ENCODE assay signal across 14 mouse cellular contexts in genomic region chr4:140390684-140391234, GRCm38 (mm10).
DNase-seq lines count a peak whose midpoint lies in the region; ATAC-seq lines count a peak whose summit lies in the region.
"Had no signal": no experiment of that assay in that cellular context is flagged by ENCODE, and none has a peak within 500 bp of the region (broad histone marks: within the 10 kb centered on the region; RNA-seq: fewer than 3 reads in every experiment).

No protein-coding gene starts in this region.

- no peak overlapping the region for H3K27ac ChIP-seq in kidney, embryonic 15.5 days
- no peak overlapping the region for H3K27ac ChIP-seq in intestine, embryonic 16.5 days (ENCODE audit: low read length)
- H3K27ac ChIP-seq in forebrain, embryonic 13.5 days = no peak overlapping the region
- H3K27ac ChIP-seq: hindbrain, embryonic 15.5 days; liver, embryonic 13.5 days had no signal

- H3K36me3 ChIP-seq in kidney, embryonic 15.5 days = no peaks in the 10 kb centered on the region
- H3K36me3 ChIP-seq in intestine, embryonic 16.5 days (ENCODE audit: control insufficient read depth, insufficient read depth, low read length) = no peaks in the 10 kb centered on the region
- no peaks in the 10 kb centered on the region for H3K36me3 ChIP-seq in forebrain, embryonic 13.5 days (ENCODE audit: poor library complexity, severe bottlenecking)
- H3K36me3 ChIP-seq: hindbrain, embryonic 15.5 days; liver, embryonic 13.5 days had no signal

- H3K4me2 ChIP-seq in kidney, embryonic 15.5 days = no peak overlapping the region
- H3K4me2 ChIP-seq in intestine, embryonic 16.5 days (ENCODE audit: low read depth, low read length) = no peak overlapping the region
- no peak overlapping the region for H3K4me2 ChIP-seq in forebrain, embryonic 13.5 days
- H3K4me2 ChIP-seq: hindbrain, embryonic 15.5 days; liver, embryonic 13.5 days had no signal

- no peaks in the 10 kb centered on the region for H3K9me3 ChIP-seq in kidney, embryonic 15.5 days (replicated peaks)
- H3K9me3 ChIP-seq in intestine, embryonic 16.5 days (ENCODE audit: control insufficient read depth, low read length) = no peaks in the 10 kb centered on the region
- H3K9me3 ChIP-seq in forebrain, embryonic 13.5 days (replicated peaks) = no peaks in the 10 kb centered on the region
- H3K9me3 ChIP-seq: hindbrain, embryonic 15.5 days; liver, embryonic 13.5 days had no signal

- peak; percentile 23 for DNase-seq in kidney, adult 18-20 months
- peak; percentile 6 for DNase-seq in adipocyte (ENCODE audit: low spot score)
- peak; percentile 73 for DNase-seq in lung, postnatal 36 days
- no peak for DNase-seq in cerebellum, adult 11-12 months
- DNase-seq: cerebellum, adult 9-10 months; heart, postnatal 14 days; liver, embryonic 13.5 days had no signal

- no peak overlapping the region for H3K4me3 ChIP-seq in kidney, embryonic 15.5 days (replicated peaks)
- no peak overlapping the region for H3K4me3 ChIP-seq in intestine, embryonic 16.5 days (ENCODE audit: low read length)
- no peak overlapping the region for H3K4me3 ChIP-seq in forebrain, embryonic 13.5 days
- H3K4me3 ChIP-seq: hindbrain, embryonic 15.5 days; liver, embryonic 13.5 days; megakaryocyte, embryonic 14.5 days had no signal

- ATAC-seq in kidney, embryonic 15.5 days (replicated peaks; ENCODE audit: low FRiP score) = no peak
- peak; percentile 71 for ATAC-seq in intestine, embryonic 16.5 days
- ATAC-seq in forebrain, embryonic 13.5 days = no peak
- ATAC-seq: CD4-positive, CD25-positive, alpha-beta regulatory T cell, adult 4 months; forebrain, embryonic 16.5 days had no signal

- H3K9ac ChIP-seq in kidney, embryonic 15.5 days = no peak overlapping the region
- H3K9ac ChIP-seq in intestine, embryonic 16.5 days (ENCODE audit: low read depth, low read length) = no peak overlapping the region
- no peak overlapping the region for H3K9ac ChIP-seq in forebrain, embryonic 13.5 days
- H3K9ac ChIP-seq: hindbrain, embryonic 15.5 days; liver, embryonic 13.5 days had no signal

- H3K4me1 ChIP-seq in kidney, embryonic 15.5 days = no peaks in the 10 kb centered on the region
- H3K4me1 ChIP-seq in intestine, embryonic 16.5 days (ENCODE audit: control insufficient read depth, insufficient read depth, low read length) = no peaks in the 10 kb centered on the region
- 0 out of 2 replicates have a peak, but pooled peaks cover 6% of the 10 kb centered on the region for H3K4me1 ChIP-seq in forebrain, embryonic 13.5 days
- H3K4me1 ChIP-seq: liver, embryonic 13.5 days; megakaryocyte, embryonic 14.5 days had no signal

- H3K27me3 ChIP-seq in kidney, embryonic 15.5 days = peaks cover 17% of the 10 kb centered on the region
- no peaks in the 10 kb centered on the region for H3K27me3 ChIP-seq in intestine, embryonic 16.5 days (replicated peaks; ENCODE audit: control insufficient read depth, insufficient read depth, low read length)
- H3K27me3 ChIP-seq in forebrain, embryonic 13.5 days = peaks cover 3% of the 10 kb centered on the region; the same call in 1 of the 2 replicates
- H3K27me3 ChIP-seq: hindbrain, embryonic 15.5 days; liver, embryonic 13.5 days had no signal

- 29% methylated on average over 12 of the region's 12 CpGs for WGBS in kidney, embryonic 15.5 days
- WGBS in intestine, embryonic 16.5 days = 42% methylated on average over 12 of the region's 12 CpGs
- 67% methylated on average over 12 of the region's 12 CpGs for WGBS in forebrain, embryonic 13.5 days
